Mouse (Mus musculus): Measurements from ENCODE around the gene Mcm2. TPM values are rescaled to one million over a fixed set of nuclear protein-coding genes. Genes with fewer than 3 reads are reported as not detected.

Gene Mcm2
- polyA plus RNA-seq, 1 experiment from 2014 or later = 243 TPM

GRCm38 (mm10) chr6:88842731-88843151 lies 55.8 kb downstream of the Mcm2 start:
- peaks cover 18% of the 10 kb centered on the region; the same call in 1 of the 2 replicates for H3K27me3 ChIP-seq (replicated peaks)
- H3K27ac ChIP-seq = peak overlapping the region; percentile 92
- no peaks in the 10 kb centered on the region for H3K9me3 ChIP-seq (replicated peaks)
- H3K4me2 ChIP-seq = peak overlapping the region; percentile 99
- H3K4me3 ChIP-seq = peak overlapping the region; percentile 79
- H3K9ac ChIP-seq = peak overlapping the region; percentile 87
- ATAC-seq = no peak
- H3K4me1 ChIP-seq = peaks cover 33% of the 10 kb centered on the region
- 3% methylated on average over 32 of the region's 32 CpGs for WGBS (ENCODE audit: insufficient replicate concordance)
- H3K36me3 ChIP-seq = peaks cover 25% of the 10 kb centered on the region

GRCm38 (mm10) chr6:88841781-88842689 lies 56.5 kb downstream of the Mcm2 start, which contains the start of gene Abtb1:
Abtb1 (minus strand) TSS chr6:88841984.
- Histone ChIP-seq H3K4me3 (peak within 1 kb of the TSS; percentile 79), H3K27ac (peak within 1 kb of the TSS; percentile 92), H3K4me2 (peak within 1 kb of the TSS; percentile 99), H3K9ac (peak within 1 kb of the TSS; percentile 87), H3K4me1 (peaks cover 37% of the 10 kb centered on the region), H3K9me3 (replicated peaks) (no peaks in the 10 kb centered on the region), H3K36me3 (peaks cover 33% of the 10 kb centered on the region), H3K27me3 (replicated peaks) (peaks cover 17% of the 10 kb centered on the region; the same call in 1 of the 2 replicates)
- ATAC-seq = peak; percentile 90
- WGBS (ENCODE audit: insufficient replicate concordance) = under 1% methylated on average over 72 of the region's 72 CpGs

DNA sequence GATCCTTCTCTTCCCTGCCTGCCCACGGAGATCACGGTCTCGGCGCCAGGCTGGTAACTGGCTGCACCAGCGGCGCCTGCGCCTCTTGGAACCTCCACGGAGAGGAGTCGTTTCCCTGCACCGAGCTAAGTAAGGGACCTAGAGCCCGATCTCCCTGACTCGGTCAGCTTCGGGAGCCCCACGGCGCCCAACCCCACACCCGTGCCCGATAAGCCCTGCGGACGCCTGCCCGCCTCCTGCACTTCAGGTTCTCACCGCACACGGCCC lies 57.1 kb downstream of the Mcm2 start:
- Histone ChIP-seq H3K9me3 (replicated peaks) (no peaks in the 10 kb centered on the region), H3K9ac (peak overlapping the region; percentile 87), H3K36me3 (peaks cover 38% of the 10 kb centered on the region), H3K4me1 (peaks cover 42% of the 10 kb centered on the region), H3K4me3 (peak overlapping the region; percentile 79), H3K27me3 (replicated peaks) (peaks cover 11% of the 10 kb centered on the region; the same call in 1 of the 2 replicates), H3K4me2 (peak overlapping the region; percentile 99), H3K27ac (peak overlapping the region; percentile 92)
- ATAC-seq = peak; percentile 34
- WGBS (ENCODE audit: insufficient replicate concordance) = under 1% methylated on average over 22 of the region's 22 CpGs

- peaks cover 47% of the 10 kb centered on the region for H3K4me1 ChIP-seq
- WGBS (ENCODE audit: insufficient replicate concordance) = 44% methylated on average over 9 of the region's 9 CpGs
- peak overlapping the region; percentile 99 for H3K4me2 ChIP-seq
- peaks cover 6% of the 10 kb centered on the region; the same call in 1 of the 2 replicates for H3K27me3 ChIP-seq (replicated peaks)
- H3K4me3 ChIP-seq = peak overlapping the region; percentile 79
- ATAC-seq = no peak
- H3K9ac ChIP-seq = peak overlapping the region; percentile 87
- no peaks in the 10 kb centered on the region for H3K9me3 ChIP-seq (replicated peaks)
- peaks cover 43% of the 10 kb centered on the region for H3K36me3 ChIP-seq
- H3K27ac ChIP-seq = peak overlapping the region; percentile 92
Observed at GRCm38 (mm10) chr6:88840791-88841513, 57.6 kb downstream of the Mcm2 start.

GRCm38 (mm10) chr6:88840211-88840610 lies 58.4 kb downstream of the Mcm2 start:
- WGBS (ENCODE audit: insufficient replicate concordance) = 66% methylated on average over 3 of the region's 3 CpGs
- peak overlapping the region; percentile 87 for H3K9ac ChIP-seq
- peaks cover 49% of the 10 kb centered on the region for H3K36me3 ChIP-seq

GRCm38 (mm10) chr6:88839135-88839970 lies 59.2 kb downstream of the Mcm2 start:
- Histone ChIP-seq H3K4me3 (peak overlapping the region; percentile 79; the same call in 1 of the 2 replicates), H3K4me1 (peaks cover 63% of the 10 kb centered on the region), H3K4me2 (peak overlapping the region; percentile 99)

More at GRCm38 (mm10) chr6:88840211-88840610, 58.4 kb downstream of the Mcm2 start:
- no peaks in the 10 kb centered on the region; the same call in 1 of the 2 replicates for H3K27me3 ChIP-seq (replicated peaks)
- H3K27ac ChIP-seq = peak overlapping the region; percentile 92
- no peaks in the 10 kb centered on the region for H3K9me3 ChIP-seq (replicated peaks)
- no peak for ATAC-seq
- H3K4me3 ChIP-seq = peak overlapping the region; percentile 79
- H3K4me1 ChIP-seq = peaks cover 55% of the 10 kb centered on the region
- H3K4me2 ChIP-seq = peak overlapping the region; percentile 99

DNA sequence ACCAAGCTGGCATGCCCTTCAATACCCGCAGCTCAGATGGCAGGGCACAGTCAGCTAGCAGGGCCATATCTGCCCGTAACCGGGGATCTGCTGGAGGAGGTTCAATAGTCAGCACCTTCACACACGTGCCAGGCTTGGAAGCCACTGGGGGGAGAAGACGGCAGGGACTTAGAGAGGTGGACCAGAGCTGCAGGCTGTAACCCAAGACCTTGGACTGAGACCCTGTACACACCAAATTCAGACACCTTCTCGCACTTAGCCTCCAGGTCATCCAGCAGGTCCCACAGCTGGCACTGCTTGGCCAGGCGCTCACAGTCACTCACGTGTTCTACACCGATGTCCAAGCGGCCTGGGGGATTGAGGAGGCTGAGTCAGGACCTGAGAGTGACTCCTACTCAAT lies 60.0 kb downstream of the Mcm2 start:
- H3K4me1 ChIP-seq = peaks cover 71% of the 10 kb centered on the region

More at GRCm38 (mm10) chr6:88839135-88839970, 59.2 kb downstream of the Mcm2 start:
- peak overlapping the region; percentile 92; the same call in 1 of the 2 replicates for H3K27ac ChIP-seq
- 85% methylated on average over 26 of the region's 26 CpGs for WGBS (ENCODE audit: insufficient replicate concordance)
- H3K36me3 ChIP-seq = peaks cover 49% of the 10 kb centered on the region
- H3K9me3 ChIP-seq (replicated peaks) = no peaks in the 10 kb centered on the region
- no peak overlapping the region for H3K9ac ChIP-seq
- H3K27me3 ChIP-seq (replicated peaks) = no peaks in the 10 kb centered on the region; the same call in 1 of the 2 replicates
- no peak for ATAC-seq

GRCm38 (mm10) chr6:88837999-88838398 lies 60.6 kb downstream of the Mcm2 start:
- Histone ChIP-seq H3K27me3 (replicated peaks) (no peaks in the 10 kb centered on the region), H3K4me3 (no peak overlapping the region), H3K36me3 (peaks cover 49% of the 10 kb centered on the region), H3K9me3 (replicated peaks) (no peaks in the 10 kb centered on the region), H3K4me2 (no peak overlapping the region), H3K27ac (peak overlapping the region; percentile 92; the same call in 1 of the 2 replicates), H3K9ac (no peak overlapping the region), H3K4me1 (peaks cover 71% of the 10 kb centered on the region)
- ATAC-seq = no peak
- WGBS (ENCODE audit: insufficient replicate concordance) = 89% methylated on average over 12 of the region's 12 CpGs

More for the DNA sequence above, 60.0 kb downstream of the Mcm2 start:
- Histone ChIP-seq H3K9me3 (replicated peaks) (no peaks in the 10 kb centered on the region), H3K27me3 (replicated peaks) (no peaks in the 10 kb centered on the region), H3K27ac (no peak overlapping the region), H3K4me3 (no peak overlapping the region), H3K36me3 (peaks cover 49% of the 10 kb centered on the region), H3K9ac (no peak overlapping the region), H3K4me2 (no peak overlapping the region)
- WGBS (ENCODE audit: insufficient replicate concordance) = 83% methylated on average over 10 of the region's 10 CpGs
- ATAC-seq = no peak

GRCm38 (mm10) chr6:88836178-88836819 lies 62.3 kb downstream of the Mcm2 start:
- H3K4me2 ChIP-seq = peak overlapping the region; percentile 62; the same call in 1 of the 2 replicates

GRCm38 (mm10) chr6:88835047-88835446 lies 63.5 kb downstream of the Mcm2 start:
- no peaks in the 10 kb centered on the region for H3K27me3 ChIP-seq (replicated peaks)
- peaks cover 64% of the 10 kb centered on the region for H3K4me1 ChIP-seq
- peak overlapping the region; percentile 92 for H3K27ac ChIP-seq
- no peak overlapping the region for H3K4me3 ChIP-seq
- ATAC-seq = peak; percentile 83
- H3K4me2 ChIP-seq = peak overlapping the region; percentile 62
- H3K9me3 ChIP-seq (replicated peaks) = no peaks in the 10 kb centered on the region
- WGBS (ENCODE audit: insufficient replicate concordance) = 24% methylated on average over 5 of the region's 5 CpGs
- peak overlapping the region; percentile 69 for H3K9ac ChIP-seq
- peaks cover 46% of the 10 kb centered on the region for H3K36me3 ChIP-seq

More at GRCm38 (mm10) chr6:88836178-88836819, 62.3 kb downstream of the Mcm2 start:
- Histone ChIP-seq H3K4me1 (peaks cover 75% of the 10 kb centered on the region), H3K27ac (peak overlapping the region; percentile 92; the same call in 1 of the 2 replicates), H3K9me3 (replicated peaks) (no peaks in the 10 kb centered on the region), H3K27me3 (replicated peaks) (no peaks in the 10 kb centered on the region), H3K4me3 (no peak overlapping the region), H3K9ac (no peak overlapping the region), H3K36me3 (peaks cover 49% of the 10 kb centered on the region)
- ATAC-seq = no peak
- 92% methylated on average over 28 of the region's 28 CpGs for WGBS (ENCODE audit: insufficient replicate concordance)
